Mouse (Mus musculus) urinary bladder, postnatal 25 days (tissue): ENCODE data around the gene Mogs.

Source experiments
- DNase-seq: peaks from one replicate; pipeline ENCODE4 v3.0.0; 2022; ENCODE audit warnings: low spot score

The Mogs gene

GRCm38 (mm10) chr6:83151721-83152120, 36.4 kb downstream of the Mogs start:
- DNase-seq, result no peak

- DNase-seq, result no peak
These were observed 37.7 kb downstream of the Mogs start for GRCm38 (mm10) chr6:83153038-83153437.

- no peak for DNase-seq
These were observed 38.2 kb downstream of the Mogs start for GRCm38 (mm10) chr6:83153485-83153884.

- DNase-seq, result peak; percentile 24
These were observed 40.4 kb downstream of the Mogs start for GRCm38 (mm10) chr6:83155552-83156238.

GRCm38 (mm10) chr6:83156259-83156684, 41.0 kb downstream of the Mogs start, which contains the start of the genes Wdr54 and 1700003E16Rik:
TSS of gene Wdr54 (minus strand) at chr6:83156397.
TSS of gene 1700003E16Rik (plus strand) at chr6:83156404.
- peak; percentile 42 for DNase-seq

GRCm38 (mm10) chr6:83159456-83159855, 44.2 kb downstream of the Mogs start:
- DNase-seq, result peak; percentile 25

GRCm38 (mm10) chr6:83161442-83161841, 46.1 kb downstream of the Mogs start:
- DNase-seq, result no peak

- peak; percentile 35 for DNase-seq
These were observed 46.8 kb downstream of the Mogs start for GRCm38 (mm10) chr6:83161921-83162641.

- DNase-seq, result peak; percentile 63
These were observed 47.4 kb downstream of the Mogs start for GRCm38 (mm10) chr6:83162701-83163100.

GRCm38 (mm10) chr6:83165026-83165606, 49.8 kb downstream of the Mogs start:
- no peak for DNase-seq

GRCm38 (mm10) chr6:83165607-83166242, 50.4 kb downstream of the Mogs start, which contains the start of gene Dctn1:
TSS of gene Dctn1 (plus strand) at chr6:83165920.
- DNase-seq, result peak; percentile 97

- DNase-seq, result no peak
These were observed 50.9 kb downstream of the Mogs start for GRCm38 (mm10) chr6:83166243-83166630.
